Mouse (Mus musculus): ENCODE measurements around the gene Ophn1. TPM values are rescaled to one million over a fixed set of nuclear protein-coding genes. Genes with fewer than 3 reads are reported as not detected.

Gene Ophn1
- polyA plus RNA-seq, 1 experiment, result 23.9 TPM

GRCm38 (mm10) chrX:98515329-98515728, 375.5 kb downstream of the Ophn1 start:
- Histone ChIP-seq H3K27me3 (replicated peaks) (peaks cover 10% of the 10 kb centered on the region), H3K4me1 (no peaks in the 10 kb centered on the region), H3K4me3 (replicated peaks) (no peak overlapping the region), H3K9me3 (no peaks in the 10 kb centered on the region), H3K36me3 (replicated peaks; ENCODE audit: low read length) (no peaks in the 10 kb centered on the region)
- no peak for TF ChIP-seq FLI1 (IDR thresholded peaks at IDR 0.05; ENCODE audit: low read length)
- TF ChIP-seq GATA1 (IDR thresholded peaks at IDR 0.05; ENCODE audit: borderline replicate concordance, low read length), result no peak

- H3K27me3 ChIP-seq (replicated peaks), result peaks cover 10% of the 10 kb centered on the region
- TF ChIP-seq GATA1 (IDR thresholded peaks at IDR 0.05; ENCODE audit: borderline replicate concordance, low read length) (no peak), FLI1 (IDR thresholded peaks at IDR 0.05; ENCODE audit: low read length) (no peak)
- H3K4me3 ChIP-seq (replicated peaks), result no peak overlapping the region
- no peaks in the 10 kb centered on the region for H3K4me1 ChIP-seq
- no peaks in the 10 kb centered on the region for H3K9me3 ChIP-seq
- H3K36me3 ChIP-seq (replicated peaks; ENCODE audit: low read length), result no peaks in the 10 kb centered on the region
Measured at GRCm38 (mm10) chrX:98514359-98514904, 376.4 kb downstream of the Ophn1 start.

Other genes starting within 250 kb of the Ophn1 start
- 0.76 and 5.7 TPM in 2 replicates for gene Yipf6, start 45.3 kb upstream of the Ophn1 start, polyA plus RNA-seq (2012; ENCODE audit: insufficient read depth, low replicate concordance)
- gene Stard8, start 112.2 kb upstream of the Ophn1 start, polyA plus RNA-seq (2012; ENCODE audit: insufficient read depth, low replicate concordance), result 2.4 and 3.4 TPM in 2 replicates
- 8.6 and 12.4 TPM in 2 replicates for gene Efnb1, start 245.1 kb upstream of the Ophn1 start, polyA plus RNA-seq (2012; ENCODE audit: insufficient read depth, low replicate concordance)